Mouse (Mus musculus) mesoderm, embryonic 11.5 days (tissue): Measurements from ENCODE around the gene Colca2.

ENCODE experiments used
- DNase-seq: peaks from one replicate; pipeline ENCODE4 v3.0.0-alpha.2; 2012; ENCODE audit warnings: low read depth, low spot score

The Colca2 gene

DNA sequence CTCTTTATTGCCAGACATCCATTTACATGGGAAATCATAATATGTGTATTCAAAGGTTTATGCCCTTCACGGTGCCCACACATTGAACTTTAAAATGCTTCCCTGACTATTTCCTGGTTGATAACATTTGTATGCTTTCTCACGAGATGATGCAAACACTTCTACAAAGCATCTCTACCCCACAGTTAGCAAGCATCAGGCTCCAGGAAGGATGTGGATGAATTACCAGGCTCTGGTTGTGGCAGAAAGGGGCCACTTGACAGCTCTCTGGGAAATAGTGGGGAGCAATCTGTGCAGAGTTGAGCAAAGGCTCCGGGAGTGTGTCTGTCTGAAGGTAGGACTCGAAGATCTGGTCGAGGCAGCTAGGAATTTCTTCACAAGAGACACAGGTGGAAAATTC is 6.3 kb downstream of the Colca2 start:
- DNase-seq, result no peak

DNA sequence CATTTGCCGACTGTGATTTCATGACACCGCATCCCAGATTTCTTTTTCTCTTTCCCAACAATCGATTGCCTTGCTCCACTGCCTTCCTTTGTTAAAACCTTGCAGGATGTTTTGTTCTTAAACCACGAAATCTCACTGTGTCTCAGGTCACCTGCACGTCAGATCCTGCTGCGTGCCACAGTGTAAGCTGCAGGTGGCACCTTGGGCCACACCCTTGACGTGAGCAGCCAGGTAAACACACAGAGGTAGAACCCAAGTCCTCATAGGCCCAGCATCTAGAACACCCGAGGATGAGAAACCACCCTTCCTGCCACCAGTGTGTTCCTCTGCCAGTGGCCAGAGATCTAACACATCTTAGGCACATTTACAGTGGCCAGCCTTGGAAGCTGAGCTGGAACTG is 7.3 kb downstream of the Colca2 start:
- no peak for DNase-seq

DNA sequence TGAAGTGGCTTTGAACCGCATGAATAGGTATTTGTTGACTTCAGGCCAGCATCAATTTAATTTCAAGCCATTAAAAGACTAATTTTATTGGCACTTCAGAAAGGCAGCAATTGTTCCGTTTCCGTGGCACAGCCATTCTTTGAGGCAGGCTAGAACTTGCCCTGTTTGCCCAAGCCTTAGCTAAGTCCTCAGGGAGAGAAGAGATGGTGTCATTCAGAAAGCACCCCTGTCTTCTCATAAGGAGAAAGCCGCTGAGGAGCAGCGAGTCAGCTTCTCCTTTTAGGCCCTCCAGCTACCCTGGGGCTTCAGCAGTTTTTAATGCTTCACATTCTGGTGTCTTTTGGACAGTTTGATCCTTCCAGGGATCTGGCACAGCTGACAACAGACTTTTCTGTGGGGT is 9.5 kb downstream of the Colca2 start:
- DNase-seq, result no peak

DNA sequence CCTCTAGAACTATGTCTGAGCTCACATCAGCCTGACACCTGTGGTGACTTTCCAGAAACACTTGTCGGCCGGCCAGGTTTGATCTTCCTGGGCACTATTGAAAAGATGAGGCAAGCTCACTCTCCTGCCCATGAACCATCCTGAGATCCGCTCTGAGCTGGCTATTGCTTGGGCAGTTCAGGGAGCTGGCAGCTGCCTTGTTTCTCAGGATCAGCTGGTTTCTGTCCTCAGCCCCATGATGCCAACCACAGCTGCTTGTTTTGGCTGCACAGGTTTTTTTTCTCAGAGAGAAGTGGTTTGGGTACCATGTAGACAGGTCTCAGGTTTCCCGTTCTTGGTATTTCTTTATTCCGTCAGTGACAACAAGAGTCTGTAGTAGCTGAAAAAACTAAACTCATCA is 19.9 kb downstream of the Colca2 start:
- DNase-seq, result no peak

DNA sequence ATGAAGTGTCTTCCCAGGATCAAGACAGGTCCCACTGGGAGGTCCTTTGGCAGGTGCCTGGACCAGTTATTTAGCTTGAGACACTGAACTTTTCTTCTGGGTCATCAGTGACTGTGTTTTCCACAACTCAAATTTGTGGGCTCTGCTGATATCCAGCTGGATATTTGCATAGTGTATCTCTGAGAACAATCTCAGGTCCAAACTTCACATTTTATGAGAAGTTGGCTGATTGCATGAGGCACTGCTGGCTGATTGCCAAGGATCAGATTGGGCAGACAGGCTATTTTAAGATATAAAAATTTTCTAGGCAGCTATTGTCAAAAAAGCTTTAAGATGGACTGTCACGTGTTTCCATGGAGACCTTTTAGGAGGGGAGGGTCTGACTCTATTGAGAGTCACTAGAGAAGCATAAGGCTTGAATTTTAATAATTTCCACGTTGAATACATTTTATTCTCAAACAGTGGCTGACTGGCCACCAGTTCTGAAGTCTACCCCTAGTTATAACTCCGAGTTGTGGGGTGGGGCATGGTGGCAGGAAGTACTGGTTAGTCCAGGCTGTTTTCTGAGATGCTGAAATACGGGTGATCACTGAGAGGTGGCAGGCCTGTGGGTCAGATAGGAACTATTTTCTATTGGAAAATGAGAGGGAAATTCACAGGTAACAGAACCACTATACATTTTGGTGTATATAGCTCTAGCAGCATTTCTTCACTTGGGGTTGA is 21.4 kb downstream of the Colca2 start:
- no peak for DNase-seq

DNA sequence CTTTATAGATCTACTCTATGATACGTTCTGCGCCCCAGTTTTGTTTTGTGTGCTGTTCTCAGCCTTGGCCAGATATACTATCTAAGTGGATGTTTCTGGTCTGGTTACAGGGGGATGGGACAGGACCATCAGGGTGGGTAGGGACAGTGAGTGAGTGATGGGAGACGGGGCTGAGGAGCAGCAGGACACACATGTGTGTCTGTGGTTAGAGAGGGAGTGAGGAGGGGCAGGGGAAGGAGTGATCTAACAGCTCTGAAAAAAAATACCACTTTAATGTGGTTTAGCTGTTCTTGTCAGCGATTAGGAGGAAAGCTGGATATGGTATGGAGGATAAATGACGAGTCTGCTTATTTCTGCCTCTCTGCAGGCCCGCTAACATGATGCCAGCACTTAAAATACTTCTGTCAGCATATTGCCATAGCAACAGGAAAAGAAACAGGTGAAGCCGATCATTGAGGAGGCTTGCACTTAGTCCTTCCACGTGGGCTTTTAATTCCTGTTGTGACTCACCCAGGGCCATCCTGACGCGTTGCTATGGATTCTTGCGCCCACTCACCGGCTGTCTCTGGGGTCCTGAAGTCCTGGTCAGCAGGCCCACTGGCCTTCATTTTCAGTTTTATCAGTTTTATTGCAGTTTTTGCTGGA is 39.5 kb downstream of the Colca2 start:
- DNase-seq, result peak; percentile 14

DNA sequence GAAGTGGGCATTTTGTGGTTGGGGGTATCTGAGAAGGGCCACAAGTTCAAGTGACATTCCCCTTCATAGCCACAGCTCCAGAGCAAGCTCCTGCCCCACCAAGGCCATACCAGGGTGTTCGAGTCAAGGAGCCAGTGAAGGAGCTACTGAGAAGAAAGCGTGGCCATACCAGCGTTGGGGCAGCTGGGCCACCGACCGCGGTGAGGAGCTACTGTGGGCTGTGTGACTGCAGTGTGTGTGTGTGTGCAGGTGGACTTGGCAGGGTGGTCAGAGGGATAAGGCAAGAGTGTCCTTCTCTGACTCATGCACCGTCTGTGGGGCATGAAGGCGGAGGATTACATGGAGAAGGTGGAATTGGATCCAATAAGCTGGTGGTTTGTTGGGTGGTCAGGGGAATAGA is 46.2 kb downstream of the Colca2 start:
- DNase-seq, result no peak

DNA sequence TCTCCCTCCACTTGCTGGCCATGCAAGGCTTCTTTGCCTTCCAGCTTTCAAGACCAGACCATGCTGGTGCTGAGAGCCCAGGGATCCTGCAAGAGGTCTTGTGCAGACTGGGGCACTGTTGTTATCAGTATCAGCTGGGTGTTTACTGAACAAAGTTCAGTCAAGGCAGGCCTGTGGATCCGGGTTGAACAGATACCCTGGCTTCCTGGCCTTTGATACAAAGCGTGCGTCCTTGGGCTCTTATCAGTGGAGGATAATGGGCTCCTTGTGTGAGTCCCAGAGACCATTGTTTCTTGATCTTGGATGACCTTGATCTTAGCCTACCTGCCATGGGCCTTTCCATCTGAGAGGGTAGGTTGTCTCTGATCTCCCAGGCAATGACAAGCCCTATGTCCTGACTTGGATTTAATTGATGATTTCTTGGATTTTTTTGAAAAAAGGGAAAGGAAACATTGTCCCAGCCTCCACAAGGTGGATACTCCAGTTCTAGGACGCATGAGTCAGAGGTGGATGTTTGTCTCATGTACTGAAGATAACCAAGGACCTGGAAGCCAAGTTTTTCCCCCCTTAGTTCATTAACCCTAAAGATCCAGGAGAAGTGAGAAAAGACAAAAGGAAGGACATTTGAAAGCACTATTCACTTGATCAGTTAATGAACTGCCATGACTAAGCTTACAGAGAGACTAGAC is 47.5 kb downstream of the Colca2 start:
- no peak for DNase-seq

DNA sequence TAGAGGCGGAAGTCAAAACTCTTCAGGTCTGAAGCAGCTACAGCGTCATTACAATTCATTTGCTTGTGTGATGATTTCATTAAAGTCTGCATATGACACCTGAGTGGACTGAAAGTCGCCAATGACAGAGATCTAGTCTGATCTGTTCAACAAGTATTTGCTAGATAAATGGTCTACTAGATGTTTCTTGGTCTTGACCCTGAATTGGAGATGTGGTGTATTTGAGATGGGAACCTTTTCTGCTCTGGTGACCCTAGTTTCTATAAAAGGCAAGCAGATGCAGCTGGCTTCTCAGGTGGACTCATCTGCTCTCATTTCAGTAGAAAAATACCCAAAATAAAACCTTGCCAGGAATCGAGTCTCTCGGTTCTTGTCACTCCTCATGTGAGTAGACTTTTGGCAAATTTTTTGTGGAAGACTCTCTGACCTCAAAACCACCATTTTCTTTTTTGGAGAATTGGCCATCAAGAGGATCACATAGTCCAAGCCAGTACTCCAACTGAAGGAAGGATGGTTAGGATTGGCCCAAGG is 52.7 kb downstream of the Colca2 start:
- no peak for DNase-seq
